Mouse (Mus musculus) stomach, embryonic 14.5 days (tissue): ENCODE results near the gene Cavin4. TPM values are rescaled to one million over a fixed set of nuclear protein-coding genes. Genes with fewer than 3 reads are reported as not detected.

ENCODE experiments used
- ATAC-seq: fragments of 200-750 bp; cut with Nextera tagmentation; 2 replicates; pipeline ENCODE4 v1.8.0; 2017; ENCODE audit warnings: low read depth, moderate TSS enrichment; ENCODE audit not compliant: insufficient number of reproducible peaks, insufficient read depth, low FRiP score
- H3K27ac ChIP-seq: fragments of 300-500 bp; sonication (generic); 2 replicates; pipeline ENCODE4 v1.5.1; 2014; ENCODE audit warnings: mild to moderate bottlenecking, low read length, moderate library complexity, mixed read lengths
- H3K27me3 ChIP-seq: fragments of 300-500 bp; sonication (generic); 2 replicates; pipeline ENCODE4 v1.6.1; 2014; ENCODE audit warnings: low read length, control low read depth, mixed read lengths; ENCODE audit not compliant: control insufficient read depth, insufficient read depth
- H3K36me3 ChIP-seq: fragments of 300-500 bp; sonication (generic); 2 replicates; pipeline ENCODE4 v1.6.1; 2014; ENCODE audit warnings: mild to moderate bottlenecking, control low read depth, low read length, moderate library complexity, mixed read lengths; ENCODE audit not compliant: control insufficient read depth, insufficient read depth
- H3K4me1 ChIP-seq: fragments of 300-500 bp; sonication (generic); 2 replicates; pipeline ENCODE4 v1.6.1; 2014; ENCODE audit warnings: low read length, control low read depth, mixed read lengths; ENCODE audit not compliant: control insufficient read depth, insufficient read depth
- H3K4me2 ChIP-seq: fragments of 300-500 bp; sonication (generic); replicated peaks from 2 replicates; pipeline ENCODE4 v1.6.1; 2014; ENCODE audit warnings: low read depth, low read length, control low read depth
- H3K4me3 ChIP-seq: fragments of 300-500 bp; sonication (generic); 2 replicates; pipeline ENCODE4 v1.5.1; 2014; ENCODE audit warnings: low read depth, low read length, control low read depth
- H3K9ac ChIP-seq: fragments of 300-500 bp; sonication (generic); replicated peaks from 2 replicates; pipeline ENCODE4 v1.6.1; 2014; ENCODE audit warnings: low read depth, mild to moderate bottlenecking, control low read depth, low read length, moderate library complexity, mixed read lengths
- H3K9me3 ChIP-seq: fragments of 300-500 bp; sonication (generic); 2 replicates; pipeline ENCODE4 v1.6.1; 2016; ENCODE audit warnings: low read depth, low read length, control low read depth; ENCODE audit not compliant: control insufficient read depth
- WGBS: fragments of 180-500 bp; shearing (Covaris S2); extraction: QIAGEN DNeasy Blood & Tissue Kit; methylation state at CpG from one replicate; pipeline ENCODE4 v1.1.7; 2014; 5-methylcytosine and 5-hydroxymethylcytosine counted together
- polyA plus RNA-seq: library from polyadenylated mRNA; unstranded; fragments of >200 nt; fragmentation: Nextera tagmentation; extraction: Ambion mirVana; gene quantifications from 2 replicates; pipeline ENCODE4 v1.2.1, GENCODE M21; 2014

Gene Cavin4
- polyA plus RNA-seq, 1 experiment from 2014 or later = 0.78 TPM

DNA sequence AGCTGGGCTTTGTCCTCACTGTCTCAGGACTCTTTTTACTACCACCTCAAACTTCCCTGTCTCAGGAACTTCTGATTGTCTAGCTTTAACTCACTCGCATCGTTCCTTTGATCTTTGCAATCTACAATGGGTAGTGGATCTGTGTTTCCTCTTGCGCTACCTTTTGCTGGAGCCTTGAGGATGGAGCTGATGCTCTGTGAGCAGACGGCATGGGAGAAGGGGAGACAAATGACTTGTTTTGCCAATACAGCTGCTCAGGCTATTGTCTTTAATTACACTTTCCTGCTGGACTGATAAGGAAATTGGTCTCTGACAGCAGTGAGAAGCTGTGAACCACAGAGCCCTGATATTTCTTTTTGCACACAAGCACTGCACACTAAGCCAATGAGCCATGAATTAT lies 53.5 kb downstream of the Cavin4 start:
- Histone ChIP-seq H3K27ac (no peak overlapping the region), H3K9me3 (no peaks in the 10 kb centered on the region), H3K27me3 (no peaks in the 10 kb centered on the region), H3K4me1 (no peaks in the 10 kb centered on the region), H3K4me2 (no peak overlapping the region), H3K36me3 (no peaks in the 10 kb centered on the region), H3K9ac (no peak overlapping the region), H3K4me3 (no peak overlapping the region)
- no peak for ATAC-seq
- WGBS = 59% methylated on average over 4 of the region's 4 CpGs

Other genes with a start within 250 kb of the Cavin4 start
- gene Tex10, start 190.1 kb upstream of the Cavin4 start, polyA plus RNA-seq = 75.5 and 80.5 TPM in 2 replicates
- 24.6 and 24.8 TPM in 2 replicates for gene Msantd3, start 123.6 kb upstream of the Cavin4 start, polyA plus RNA-seq
- 35.8 and 46.2 TPM in 2 replicates for gene Tmeff1, start 78.3 kb upstream of the Cavin4 start, polyA plus RNA-seq